Mouse (Mus musculus) MEL-GATA-1-ER (cell line): ENCODE measurements around the gene Gm47959.
"Not testable (repeated sequence)": the region's sequence is repeated elsewhere in the genome, so short reads cannot be mapped to it uniquely, and the experiment has no call there.

Source experiments
- DNase-seq: peaks from one replicate; pipeline ENCODE4 v3.0.0-alpha.2; 2012; ENCODE audit warnings: low read depth; ENCODE audit errors: extremely low read depth

Gm47959 gene

GRCm38 (mm10) chr1:83000306-83000705 lies at the start of gene Gm47959:
Gene Gm47959, plus strand, starts transcription at chr1:83000548.
- DNase-seq = not testable (repeated sequence)

GRCm38 (mm10) chr1:82955913-82956312 lies 44.4 kb upstream of the Gm47959 start, which contains the start of gene Gm7544:
Gene Gm7544, minus strand, starts transcription at chr1:82956013.
- not testable (repeated sequence) for DNase-seq

GRCm38 (mm10) chr1:82959870-82960385 lies 40.4 kb upstream of the Gm47959 start, which contains the start of gene Gm47955:
Gene Gm47955, plus strand, starts transcription at chr1:82960286.
- DNase-seq = no peak

GRCm38 (mm10) chr1:82966413-82966812 lies 33.9 kb upstream of the Gm47959 start:
- DNase-seq = no peak

GRCm38 (mm10) chr1:82972046-82972445 lies 28.3 kb upstream of the Gm47959 start:
- no peak for DNase-seq

- no peak for DNase-seq
Observed at GRCm38 (mm10) chr1:82973244-82973643, 27.1 kb upstream of the Gm47959 start.

- DNase-seq = no peak
Observed at GRCm38 (mm10) chr1:82973901-82974300, 26.4 kb upstream of the Gm47959 start.

- DNase-seq = no peak
Observed at GRCm38 (mm10) chr1:82974342-82974741, 26.0 kb upstream of the Gm47959 start.

GRCm38 (mm10) chr1:82975750-82976149 lies 24.6 kb upstream of the Gm47959 start:
- DNase-seq = no peak

GRCm38 (mm10) chr1:82977840-82978239 lies 22.5 kb upstream of the Gm47959 start:
- no peak for DNase-seq

- no peak for DNase-seq
Observed at GRCm38 (mm10) chr1:82986738-82987137, 13.6 kb upstream of the Gm47959 start.

- DNase-seq = peak; percentile 34
Observed at GRCm38 (mm10) chr1:82987530-82988198, 12.7 kb upstream of the Gm47959 start.

- DNase-seq = no peak
Observed at GRCm38 (mm10) chr1:82991062-82991461, 9.3 kb upstream of the Gm47959 start.

GRCm38 (mm10) chr1:82991596-82991995 lies 8.8 kb upstream of the Gm47959 start:
- DNase-seq = no peak

GRCm38 (mm10) chr1:82992093-82992492 lies 8.3 kb upstream of the Gm47959 start:
- no peak for DNase-seq

- no peak for DNase-seq
Observed at GRCm38 (mm10) chr1:82993947-82994346, 6.4 kb upstream of the Gm47959 start.

GRCm38 (mm10) chr1:83006218-83007179 lies 6.2 kb downstream of the Gm47959 start:
- DNase-seq = no peak

- DNase-seq = no peak
Observed at GRCm38 (mm10) chr1:83007471-83007870, 7.1 kb downstream of the Gm47959 start.

- no peak for DNase-seq
Observed at GRCm38 (mm10) chr1:83014477-83014876, 14.1 kb downstream of the Gm47959 start.

- no peak for DNase-seq
Observed at GRCm38 (mm10) chr1:83015329-83015879, 15.1 kb downstream of the Gm47959 start.

- DNase-seq = no peak
Observed at GRCm38 (mm10) chr1:83016556-83016955, 16.2 kb downstream of the Gm47959 start.

GRCm38 (mm10) chr1:83031950-83032349 lies 31.6 kb downstream of the Gm47959 start:
- DNase-seq = no peak
